Mouse (Mus musculus) G1E (cell line): ENCODE measurements around the gene Psat1. TPM values are rescaled to one million over a fixed set of nuclear protein-coding genes. Genes with fewer than 3 reads are reported as not detected.

Experiments
- ATAC-seq: 2 replicates; pipeline ENCODE4 v1.8.0; 2016; ENCODE audit warnings: mild to moderate bottlenecking; ENCODE audit not compliant: insufficient number of reproducible peaks, poor library complexity, low FRiP score, severe bottlenecking; ENCODE audit errors: extremely low read depth
- DNase-seq: peaks from one replicate; pipeline ENCODE4 v3.0.0; 2012; ENCODE audit warnings: low spot score
- H3K27me3 ChIP-seq: 2 replicates; pipeline ENCODE4 v1.6.1; 2012; ENCODE audit warnings: mild to moderate bottlenecking, low read length, inconsistent platforms; ENCODE audit not compliant: insufficient read depth
- H3K36me3 ChIP-seq: replicated peaks from 2 replicates; pipeline ENCODE3; 2012; ENCODE audit warnings: mild to moderate bottlenecking, inconsistent platforms
- H3K4me1 ChIP-seq: 2 replicates; pipeline ENCODE4 v1.6.1; 2012; ENCODE audit warnings: low read depth, low read length, inconsistent platforms, mixed read lengths; ENCODE audit not compliant: insufficient read depth
- H3K4me3 ChIP-seq: 2 replicates; pipeline ENCODE4 v1.5.1; 2012; ENCODE audit warnings: low read depth, mild to moderate bottlenecking, inconsistent platforms, low read length, moderate library complexity, mixed read lengths
- H3K9me3 ChIP-seq: replicated peaks from 2 replicates; pipeline ENCODE4 v1.6.1; 2012; ENCODE audit warnings: inconsistent platforms
- CTCF ChIP-seq: IDR thresholded peaks from 2 replicates; pipeline ENCODE4 v1.5.1; 2012; ENCODE audit warnings: low read depth, low read length, inconsistent platforms, mixed read lengths
- GATA1 ChIP-seq: IDR thresholded peaks from 2 replicates; pipeline ENCODE4 v1.6.1; 2012; ENCODE audit warnings: borderline replicate concordance, low read length, inconsistent platforms, mixed read lengths
- GATA2 ChIP-seq: IDR thresholded peaks from 2 replicates; pipeline ENCODE4 v1.6.1; 2012; ENCODE audit warnings: low read depth, low read length, inconsistent platforms, borderline replicate concordance
- POLR2AphosphoS5 ChIP-seq: IDR thresholded peaks from 2 replicates; pipeline ENCODE4 v1.6.1; 2012; ENCODE audit warnings: low read depth, low read length, inconsistent platforms; ENCODE audit not compliant: insufficient replicate concordance
- TAL1 ChIP-seq: conservative IDR thresholded peaks from 2 replicates; pipeline ENCODE4 v1.6.1; 2012; ENCODE audit warnings: low read depth, low read length, inconsistent platforms, mixed read lengths
- polyA plus RNA-seq: library from polyadenylated mRNA; stranded (reverse); fragments of >175 nt; gene quantifications from 2 replicates; pipeline ENCODE4 v1.2.3, GENCODE M21; 2012
- total RNA-seq, 2 experiments: library from RNA; stranded (forward) in 1 of 2; stranded (reverse) in 1 of 2; fragments of 200-1000 nt in 1 of 2; fragments of >200 nt in 1 of 2; fragmentation: Nextera tagmentation in 1 of 2; gene quantifications; 2 replicates each; pipeline ENCODE4 v1.2.3; 2014 to 2017

Psat1 gene
- total and polyA plus RNA-seq, 3 experiments = 24.0 to 146 (median 142) TPM

DNA sequence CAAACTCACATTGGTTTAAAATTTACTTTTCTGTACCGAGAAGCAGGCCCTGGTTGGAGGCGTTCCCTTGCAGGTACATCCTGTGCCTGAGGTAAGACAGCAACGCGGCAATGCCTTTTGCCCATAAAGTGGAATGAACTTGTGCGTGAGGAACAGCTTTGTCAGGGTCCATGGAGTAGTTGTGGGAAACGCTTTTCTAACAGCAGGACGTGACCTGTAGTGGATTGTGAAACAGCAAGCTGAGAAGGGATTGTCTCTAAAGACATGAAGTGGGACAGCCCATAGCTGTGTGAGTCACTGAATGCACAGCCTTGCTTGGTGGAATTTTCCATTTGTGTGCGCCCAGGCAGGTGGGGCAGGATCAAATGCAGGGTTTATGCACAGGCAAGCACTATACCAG is 5.7 kb downstream of the Psat1 start:
- Histone ChIP-seq H3K36me3 (no peaks in the 10 kb centered on the region), H3K27me3 (peaks cover 15% of the 10 kb centered on the region), H3K4me3 (no peak overlapping the region), H3K9me3 (no peaks in the 10 kb centered on the region), H3K4me1 (no peaks in the 10 kb centered on the region)
- no peak for DNase-seq
- TF ChIP-seq GATA2 (no peak), GATA1 (no peak), TAL1 (no peak), CTCF (no peak), POLR2AphosphoS5 (no peak)
- no peak for ATAC-seq

- peaks cover 12% of the 10 kb centered on the region for H3K36me3 ChIP-seq
- TF ChIP-seq CTCF = no peak
- TF ChIP-seq POLR2AphosphoS5 = no peak
- no peak for TF ChIP-seq GATA2
- no peak for TF ChIP-seq GATA1
- no peak for TF ChIP-seq TAL1
- DNase-seq = no peak
- H3K9me3 ChIP-seq = no peaks in the 10 kb centered on the region
- no peak for ATAC-seq
- peaks cover 43% of the 10 kb centered on the region for H3K4me1 ChIP-seq
- H3K27me3 ChIP-seq = peaks cover 1% of the 10 kb centered on the region; the same call in 1 of the 2 replicates
- H3K4me3 ChIP-seq = peak overlapping the region; percentile 93; the same call in 1 of the 2 replicates
Observed at GRCm38 (mm10) chr19:15925719-15926045, 21.5 kb downstream of the Psat1 start.

DNA sequence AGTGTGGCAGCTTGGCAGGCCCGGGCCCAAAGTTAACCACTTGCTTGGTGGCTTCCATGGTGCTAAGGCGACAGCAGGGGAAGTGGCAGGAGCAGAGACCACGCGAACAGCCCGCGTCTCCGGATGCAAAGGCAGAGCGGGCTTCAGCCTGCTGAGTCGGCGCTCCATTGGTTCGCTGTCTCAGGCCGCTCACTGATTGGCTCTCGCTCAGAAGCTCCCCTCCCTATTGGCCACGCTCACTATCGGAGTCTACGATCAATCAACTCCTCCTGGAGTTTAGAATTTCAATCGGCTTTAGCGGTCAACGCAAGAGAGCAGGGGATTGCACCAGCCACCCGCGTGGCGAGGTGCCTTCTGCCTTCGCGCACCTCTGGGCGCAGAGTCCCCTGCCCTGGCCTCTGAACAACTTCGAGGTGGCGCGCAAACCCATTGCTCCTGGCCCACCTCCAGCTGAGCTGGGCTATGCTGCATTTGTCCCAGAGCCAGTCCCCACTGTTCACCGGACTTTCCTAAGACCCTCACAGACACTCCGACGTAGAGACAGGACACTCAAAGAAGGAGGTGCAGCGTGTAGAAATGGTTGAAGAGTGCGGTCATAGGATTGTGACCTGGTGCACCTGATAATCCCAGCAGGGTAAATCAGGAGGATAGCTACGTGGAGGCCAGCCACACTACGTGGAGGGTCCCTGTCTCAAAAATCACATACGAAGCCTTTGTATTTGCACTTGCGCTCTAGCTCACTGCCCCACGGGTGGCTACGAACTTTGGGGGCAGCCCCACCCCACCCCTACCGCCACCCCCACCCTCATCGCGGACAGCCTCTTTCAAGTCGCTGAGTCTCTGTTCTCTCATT is 22.0 kb downstream of the Psat1 start:
- peaks cover 46% of the 10 kb centered on the region for H3K4me1 ChIP-seq

GRCm38 (mm10) chr19:15924181-15924865 is 22.8 kb downstream of the Psat1 start:
- no peak; the same call in 1 of the 2 replicates for TF ChIP-seq POLR2AphosphoS5
- peaks cover 46% of the 10 kb centered on the region for H3K4me1 ChIP-seq
- ATAC-seq = no peak
- no peaks in the 10 kb centered on the region for H3K27me3 ChIP-seq
- peak; percentile 50 for DNase-seq
- no peaks in the 10 kb centered on the region for H3K9me3 ChIP-seq
- H3K36me3 ChIP-seq = peaks cover 25% of the 10 kb centered on the region
- H3K4me3 ChIP-seq = peak overlapping the region; percentile 93

More for the DNA sequence above, 22.0 kb downstream of the Psat1 start:
- DNase-seq (peak; percentile 97), ATAC-seq (peak; percentile 93)
- no peaks in the 10 kb centered on the region for H3K9me3 ChIP-seq
- TF ChIP-seq GATA1 (no peak), POLR2AphosphoS5 (peak; percentile 42; the same call in 1 of the 2 replicates)
- no peaks in the 10 kb centered on the region for H3K27me3 ChIP-seq
- peak overlapping the region; percentile 93 for H3K4me3 ChIP-seq
- H3K36me3 ChIP-seq = peaks cover 17% of the 10 kb centered on the region

DNA sequence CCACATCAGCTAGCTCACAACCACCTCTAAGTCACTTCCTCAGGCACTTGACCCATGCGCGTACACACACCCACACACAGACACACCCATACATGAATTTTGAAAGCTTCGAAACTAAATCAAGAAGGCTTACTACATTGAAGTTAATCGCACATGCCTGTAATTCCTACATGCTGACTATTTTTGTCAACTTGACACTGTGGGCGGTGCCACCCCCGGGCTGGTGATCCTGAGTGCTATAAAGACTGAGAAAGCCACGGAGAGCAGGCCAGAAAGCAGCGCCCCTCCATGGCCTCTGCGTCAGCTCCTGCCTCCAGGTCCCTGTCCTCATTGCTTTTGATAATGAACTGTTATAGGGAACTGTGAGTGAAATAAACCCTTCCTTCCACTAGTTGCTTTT is 23.7 kb downstream of the Psat1 start:
- ATAC-seq = peak; percentile 17; the same call in 1 of the 2 replicates
- Histone ChIP-seq H3K27me3 (no peaks in the 10 kb centered on the region), H3K4me1 (peaks cover 49% of the 10 kb centered on the region), H3K36me3 (peaks cover 34% of the 10 kb centered on the region), H3K4me3 (peak overlapping the region; percentile 93), H3K9me3 (no peaks in the 10 kb centered on the region)
- no peak for TF ChIP-seq GATA2
- TF ChIP-seq GATA1 = no peak
- no peak for TF ChIP-seq POLR2AphosphoS5
- no peak for DNase-seq

DNA sequence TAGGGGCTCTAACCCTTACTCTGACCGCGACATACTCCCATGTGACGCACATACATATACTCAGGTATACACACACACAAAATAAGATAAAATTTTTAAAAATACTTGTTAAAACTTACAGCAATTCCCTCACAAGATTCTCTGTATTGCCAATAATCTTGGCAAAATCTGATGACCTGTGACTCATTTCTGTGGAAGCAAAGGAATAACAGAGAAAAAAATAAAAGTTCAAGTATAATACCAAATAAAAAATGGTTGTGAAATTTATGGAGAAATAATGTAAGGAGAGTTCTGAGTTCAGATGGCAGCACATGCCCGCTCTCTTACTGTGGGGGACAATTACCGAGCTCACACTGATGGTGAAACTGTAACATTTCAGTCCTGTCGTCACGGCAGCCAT is 27.8 kb downstream of the Psat1 start:
- Histone ChIP-seq H3K27me3 (no peaks in the 10 kb centered on the region), H3K9me3 (no peaks in the 10 kb centered on the region), H3K4me1 (peaks cover 32% of the 10 kb centered on the region), H3K36me3 (peaks cover 73% of the 10 kb centered on the region), H3K4me3 (no peak overlapping the region)
- ATAC-seq (no peak), DNase-seq (no peak)
- no peak for TF ChIP-seq GATA1
- TF ChIP-seq GATA2 = no peak
- TF ChIP-seq TAL1 = no peak
- no peak for TF ChIP-seq CTCF
- no peak for TF ChIP-seq POLR2AphosphoS5

DNA sequence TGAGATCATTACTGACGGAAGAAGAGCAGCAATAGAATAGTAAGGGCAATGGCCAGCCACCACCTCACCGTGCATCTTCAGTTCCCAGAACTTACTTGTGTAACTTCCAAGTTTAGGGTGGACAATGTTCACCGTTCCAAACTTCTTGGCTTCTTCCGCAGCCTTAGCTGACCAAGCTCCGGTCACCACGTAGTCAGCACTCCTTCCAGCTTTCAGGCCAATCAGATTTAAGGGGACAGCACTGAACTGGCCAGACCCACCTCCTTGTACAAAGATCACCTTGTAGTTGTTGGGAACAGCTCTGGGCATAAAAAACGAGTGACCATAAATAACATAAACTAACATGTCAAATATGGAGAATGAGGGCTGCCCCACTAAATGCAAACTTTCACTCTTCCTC is 29.0 kb downstream of the Psat1 start:
- no peak for DNase-seq
- no peak for ATAC-seq
- Histone ChIP-seq H3K27me3 (no peaks in the 10 kb centered on the region), H3K4me3 (no peak overlapping the region), H3K9me3 (no peaks in the 10 kb centered on the region), H3K36me3 (peaks cover 86% of the 10 kb centered on the region), H3K4me1 (peaks cover 23% of the 10 kb centered on the region; the same call in 1 of the 2 replicates)
- TF ChIP-seq POLR2AphosphoS5 (no peak), GATA1 (no peak), CTCF (no peak), GATA2 (no peak), TAL1 (no peak)
